Mouse (Mus musculus) CD8-positive naive resting alpha-beta T cell, adult 2 months (primary cell): ENCODE measurements around the gene Dph1.

Experiments used
- DNase-seq, 2 experiments: peaks; one replicate each; pipeline ENCODE4 v3.0.0; 2022; ENCODE audit warnings: low read depth in 2 of 2, low spot score in 2 of 2

Dph1 gene

DNA sequence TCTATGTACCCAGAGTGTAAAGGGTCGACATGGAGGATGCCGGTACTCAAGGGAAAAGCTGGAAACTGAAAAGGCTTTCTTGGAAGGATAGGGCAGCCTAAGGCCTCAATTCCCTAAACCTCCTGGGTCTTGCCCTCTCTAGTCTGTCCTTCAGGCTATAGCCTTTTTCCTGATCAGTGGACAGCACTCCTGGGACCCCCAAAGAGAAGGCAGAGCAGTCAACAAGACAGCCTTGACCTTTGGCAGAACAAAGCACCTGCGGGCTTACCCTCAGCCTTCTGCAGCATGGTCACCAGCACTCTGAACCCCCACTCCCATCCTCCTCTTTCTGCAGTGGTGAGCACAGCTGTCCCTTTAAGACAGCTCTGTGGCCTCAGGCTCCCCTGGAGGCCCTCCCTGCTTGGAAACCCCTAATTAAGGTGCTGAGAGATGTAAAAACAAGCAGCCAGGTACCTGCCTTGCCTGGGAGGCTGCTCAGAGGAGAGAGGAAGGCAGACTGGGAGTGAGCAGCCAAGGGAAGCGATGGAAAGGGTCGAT is at the start of gene Dph1:
Gene Dph1 (minus strand): TSS at position 337 of the 537 bp plus-strand sequence.
- DNase-seq = no peak

DNA sequence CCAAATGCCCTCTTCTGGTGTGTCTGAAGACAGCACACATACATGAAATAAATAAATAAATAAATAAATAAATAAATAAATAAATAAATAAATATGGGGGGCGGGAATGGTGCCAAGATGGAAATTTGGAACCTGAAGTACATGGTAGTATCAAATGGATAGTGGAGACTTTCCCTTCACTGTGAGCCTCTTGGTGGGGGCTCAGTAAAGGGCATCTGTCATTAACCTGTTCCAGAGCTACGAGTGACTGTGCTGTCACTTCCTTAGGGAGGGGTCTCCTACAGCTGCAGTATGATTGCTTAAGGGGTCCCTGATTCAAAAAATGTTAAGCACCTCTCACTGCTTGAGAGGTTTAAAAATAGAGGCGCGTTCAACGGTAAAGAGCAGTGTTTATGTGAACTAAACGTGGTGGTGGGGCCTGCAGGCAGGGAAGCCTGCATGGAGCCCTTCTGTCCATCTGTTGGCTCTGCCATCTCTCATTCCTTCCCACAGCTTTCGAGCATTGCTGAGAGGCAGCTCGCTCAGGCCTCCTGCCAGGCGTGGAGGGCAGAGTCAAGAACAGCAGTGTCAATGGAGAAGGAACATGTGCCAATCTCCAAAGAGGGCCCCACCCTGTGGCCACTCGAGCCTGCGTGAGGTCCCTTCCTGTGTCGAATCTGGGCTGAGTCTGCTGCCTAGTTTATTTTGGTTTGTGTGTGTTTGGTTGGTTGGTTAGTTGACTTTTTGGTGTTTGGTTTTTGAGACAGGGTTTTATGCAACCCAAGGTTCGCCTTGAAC is 49.3 kb upstream of the Dph1 start:
- no peak for DNase-seq

DNA sequence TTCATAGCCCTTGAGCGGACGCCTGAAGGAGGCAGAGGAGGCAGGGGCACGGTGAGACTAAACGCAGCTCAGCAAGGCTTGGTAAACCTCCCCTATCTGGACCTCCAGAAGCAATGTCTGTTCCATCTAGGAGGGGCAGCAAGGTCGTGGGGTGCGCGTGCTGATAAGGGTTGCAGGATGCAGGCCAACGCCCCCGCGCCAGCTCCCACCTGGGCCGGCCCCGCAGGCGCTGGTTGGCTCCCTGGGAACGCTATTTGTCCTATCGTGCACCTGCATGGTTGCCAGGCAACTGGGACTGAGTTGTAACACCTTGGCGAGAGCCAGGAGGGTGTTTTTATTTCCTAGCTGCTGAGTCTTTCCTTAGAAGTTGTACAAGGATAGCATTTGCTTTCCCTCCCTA is 43.7 kb upstream of the Dph1 start:
- no peak for DNase-seq

DNA sequence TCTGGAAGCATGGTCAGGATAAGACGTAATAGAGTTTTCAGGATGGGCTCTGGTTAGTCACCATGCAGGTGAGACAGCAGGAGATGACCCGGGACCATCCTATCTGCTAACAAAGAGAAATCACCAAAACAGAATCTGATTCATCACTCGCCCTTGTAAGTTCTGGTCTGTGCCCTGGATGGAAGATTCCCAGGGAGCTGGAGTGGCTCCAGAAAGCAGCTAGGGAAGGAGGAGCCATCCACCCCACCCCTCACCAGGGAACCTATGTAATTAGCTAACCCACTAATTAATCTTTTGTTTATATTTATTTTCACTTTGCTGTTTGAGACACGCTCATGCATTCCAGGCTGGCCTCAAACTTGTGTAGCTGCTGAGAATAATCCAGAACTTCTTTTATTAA is 41.4 kb upstream of the Dph1 start:
- no peak for DNase-seq

- DNase-seq = peak; percentile 54 to 59
These were observed 40.7 kb upstream of the Dph1 start for GRCm38 (mm10) chr11:75231756-75232155.

GRCm38 (mm10) chr11:75230272-75230760 is 39.3 kb upstream of the Dph1 start:
- no peak for DNase-seq

GRCm38 (mm10) chr11:75229289-75229688 is 38.2 kb upstream of the Dph1 start:
- no peak for DNase-seq

- DNase-seq = no peak
These were observed 36.6 kb upstream of the Dph1 start for GRCm38 (mm10) chr11:75227632-75228031.

- DNase-seq = no peak
These were observed 33.8 kb upstream of the Dph1 start for GRCm38 (mm10) chr11:75224835-75225234.

DNA sequence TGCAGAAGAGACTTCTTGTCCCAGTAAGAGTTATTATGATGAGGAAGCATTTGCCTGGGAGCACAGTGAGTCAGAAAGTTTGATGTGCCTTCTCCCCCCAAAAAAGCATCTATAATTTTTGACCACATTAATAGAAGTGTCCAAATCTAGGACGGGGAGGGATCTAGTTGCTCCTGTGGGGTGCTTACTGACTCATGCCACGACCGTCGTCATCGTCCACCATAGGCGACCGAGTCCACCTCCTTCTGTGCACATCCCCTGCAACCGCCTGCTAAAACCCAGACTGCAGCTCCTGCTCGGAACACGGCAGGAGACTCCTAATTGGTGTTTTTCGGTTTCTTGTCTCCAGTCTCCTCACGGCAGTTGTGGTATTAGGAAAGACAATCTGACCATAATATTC is 33.0 kb upstream of the Dph1 start:
- DNase-seq = no peak

DNA sequence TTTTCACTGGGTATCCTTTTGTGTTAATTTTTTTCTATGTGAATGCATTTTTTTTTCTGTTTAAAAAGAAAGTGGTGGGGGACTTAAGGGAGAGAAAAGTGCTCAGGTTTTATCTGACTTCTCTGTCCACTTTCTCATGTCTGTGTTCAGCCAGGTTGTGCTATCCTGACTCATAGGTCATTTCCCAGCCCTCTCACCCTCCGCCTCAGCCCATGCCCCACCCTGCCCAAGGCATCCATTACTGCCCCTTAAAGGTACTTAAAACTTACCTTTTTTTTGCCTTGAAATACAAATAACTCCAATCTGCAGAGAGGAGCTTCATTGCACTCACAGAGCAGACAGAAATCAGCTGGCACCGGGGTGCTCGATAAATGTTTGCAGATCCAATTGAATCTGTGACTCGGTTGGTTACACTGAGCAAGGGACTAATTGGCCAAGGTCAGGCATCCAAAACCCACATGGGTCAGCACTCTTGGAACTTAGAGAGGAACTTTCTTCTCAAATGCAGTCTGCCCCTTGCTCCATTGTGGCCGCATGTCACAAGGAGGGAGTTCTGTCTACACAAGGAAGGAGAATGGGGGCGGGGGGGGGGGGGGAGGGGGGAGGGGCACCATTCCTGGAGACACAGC is 29.6 kb upstream of the Dph1 start:
- no peak for DNase-seq

DNA sequence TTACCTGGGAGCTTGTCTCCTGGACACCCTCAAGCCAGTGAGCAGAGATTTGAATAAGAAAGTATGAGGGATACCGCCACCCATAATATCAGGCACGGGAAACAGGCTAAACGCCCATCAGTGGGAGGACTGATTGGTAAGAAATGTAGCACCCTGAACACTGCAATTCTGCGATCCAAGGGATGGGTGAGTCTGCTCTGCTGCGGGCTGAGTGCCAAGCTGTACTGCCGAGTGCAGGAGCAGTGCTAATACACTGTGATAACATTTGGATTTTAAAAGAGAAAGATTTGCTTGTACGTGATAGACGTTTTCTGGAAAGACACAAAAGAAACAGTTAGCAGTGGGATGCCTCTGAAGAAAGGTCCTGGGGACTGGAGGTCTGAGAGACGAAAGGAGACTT is 29.1 kb upstream of the Dph1 start:
- no peak for DNase-seq

- DNase-seq = no peak
These were observed 23.3 kb upstream of the Dph1 start for GRCm38 (mm10) chr11:75214081-75214950.

DNA sequence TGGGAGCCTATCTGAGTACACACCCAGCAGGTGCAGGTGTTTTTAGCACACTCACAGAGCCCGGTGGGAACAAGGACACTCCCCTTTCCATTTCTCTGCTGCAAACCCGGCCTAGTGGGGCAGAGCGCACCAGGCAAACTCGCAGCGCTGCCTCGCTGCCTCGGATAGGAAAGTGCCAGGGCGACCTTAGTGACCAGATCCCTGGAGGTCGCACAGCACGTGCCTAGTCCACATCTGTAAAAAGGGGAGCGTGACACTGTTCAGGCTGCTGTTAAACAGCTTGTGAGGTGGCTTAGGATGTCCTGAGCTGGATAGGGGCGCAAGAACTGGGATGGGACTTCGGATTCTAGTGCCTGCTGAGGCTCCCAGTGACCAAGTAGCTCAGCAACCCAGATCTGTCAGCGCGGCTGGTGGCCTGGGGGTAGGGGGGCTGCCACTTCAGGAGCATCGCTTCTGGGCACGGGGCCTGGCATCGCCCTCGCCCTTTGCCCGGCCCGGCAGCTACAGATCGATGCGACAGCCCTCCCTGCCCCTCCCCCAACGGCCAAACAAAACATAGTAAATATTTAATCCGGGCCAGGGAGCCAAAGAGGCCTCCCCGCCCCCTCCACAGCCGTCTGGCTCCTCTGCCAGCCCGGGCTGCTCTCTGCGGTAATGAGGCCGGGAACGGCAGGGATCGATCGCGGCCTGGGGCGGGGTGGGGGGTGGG is 22.5 kb upstream of the Dph1 start:
- DNase-seq = no peak

DNA sequence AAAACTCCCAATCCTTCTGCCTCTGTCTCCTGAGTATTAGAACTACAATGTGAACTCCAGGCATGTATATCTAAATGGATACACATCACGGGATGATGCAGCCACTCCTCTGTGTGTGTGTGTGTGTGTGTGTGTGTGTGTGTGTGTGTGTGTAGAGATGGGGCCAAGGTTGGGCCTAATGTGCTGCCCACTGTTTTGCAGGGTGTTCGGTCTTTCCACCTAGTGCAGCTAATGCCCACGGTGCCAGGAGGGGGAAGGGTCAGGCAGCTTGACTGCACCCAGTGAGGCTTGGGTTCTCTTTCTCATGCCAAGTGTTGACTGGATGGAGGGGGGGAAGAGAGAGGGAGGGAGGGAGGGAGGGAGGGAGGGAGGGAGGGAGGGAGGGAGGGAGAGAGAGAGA is 21.8 kb upstream of the Dph1 start:
- DNase-seq = no peak

DNA sequence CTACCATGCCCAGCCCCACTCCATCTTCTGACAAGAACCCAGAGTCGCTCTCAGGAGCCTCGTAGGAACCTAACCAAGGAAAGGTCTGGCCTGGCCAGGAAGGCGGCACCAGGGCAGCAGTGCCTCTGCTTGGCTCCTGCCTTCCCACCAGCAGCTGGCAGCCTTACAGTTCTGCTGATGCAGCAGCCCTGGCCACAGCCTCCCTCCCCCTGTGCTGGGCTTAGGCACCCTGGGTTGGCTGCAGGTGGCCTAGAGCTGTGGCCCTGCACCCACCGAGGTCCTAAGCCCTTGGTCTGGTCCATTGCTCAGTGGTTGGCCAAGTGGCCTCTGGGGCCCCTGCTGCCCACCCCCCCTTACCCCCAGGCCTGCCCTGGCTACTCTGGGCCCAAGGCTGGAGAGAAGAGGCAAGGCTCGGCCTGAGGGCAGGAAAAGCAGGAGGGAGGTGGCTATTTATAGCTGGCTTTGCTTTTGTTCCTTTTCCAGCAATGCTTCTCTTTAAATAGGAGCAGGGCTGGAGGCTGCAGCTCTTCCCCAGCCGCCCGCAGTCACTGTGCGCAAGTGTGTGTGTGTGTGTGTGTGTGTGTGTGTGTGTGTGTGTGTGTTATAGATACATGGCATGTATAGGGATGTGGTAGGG is 21.1 kb upstream of the Dph1 start:
- no peak for DNase-seq

- no peak for DNase-seq
These were observed 19.7 kb upstream of the Dph1 start for GRCm38 (mm10) chr11:75210755-75211154.

DNA sequence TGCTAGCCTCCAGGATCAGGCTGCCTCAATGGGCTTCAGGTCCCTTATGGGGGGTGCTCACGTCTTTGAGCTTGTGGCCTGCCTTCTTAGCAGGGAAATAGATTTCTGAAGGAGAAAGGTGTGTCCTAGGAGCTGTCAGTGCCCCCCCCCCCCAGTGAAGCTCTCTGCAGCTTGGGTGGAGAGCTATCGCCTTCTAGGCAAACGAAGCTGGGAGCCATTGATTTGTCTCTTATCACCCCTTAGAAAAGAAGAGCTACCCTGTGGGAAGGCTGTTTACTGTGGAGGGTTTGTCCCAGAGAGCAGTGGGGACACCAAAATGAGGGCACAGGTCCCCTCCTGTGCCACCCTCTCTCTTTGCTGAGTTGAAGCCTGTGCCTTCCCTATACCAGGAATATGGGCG is 19.1 kb upstream of the Dph1 start:
- no peak for DNase-seq

- no peak for DNase-seq
These were observed 18.3 kb upstream of the Dph1 start for GRCm38 (mm10) chr11:75209363-75209762.

DNA sequence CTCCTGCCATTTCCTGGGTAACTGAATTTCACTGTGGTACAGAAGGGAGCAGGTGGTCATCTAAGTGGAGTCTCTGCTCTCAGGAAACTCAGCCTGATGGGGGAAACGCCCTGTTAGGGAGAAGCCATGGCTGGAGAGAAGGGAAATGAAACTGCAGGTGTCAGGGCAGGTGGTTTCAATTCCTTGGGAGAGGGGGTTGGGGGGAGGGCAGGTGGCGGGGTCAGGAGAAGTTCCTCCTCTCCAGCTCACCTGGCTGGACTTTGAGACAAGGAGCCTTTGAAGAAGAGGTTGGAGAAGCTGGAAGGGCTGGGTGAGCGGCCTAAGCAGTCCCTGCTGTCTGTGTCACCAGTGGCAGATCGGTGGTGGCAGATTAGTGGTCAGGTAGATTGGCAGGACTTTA is 15.3 kb upstream of the Dph1 start:
- DNase-seq = no peak
